Mouse (Mus musculus): ENCODE measurements around the gene Col18a1.

DNA sequence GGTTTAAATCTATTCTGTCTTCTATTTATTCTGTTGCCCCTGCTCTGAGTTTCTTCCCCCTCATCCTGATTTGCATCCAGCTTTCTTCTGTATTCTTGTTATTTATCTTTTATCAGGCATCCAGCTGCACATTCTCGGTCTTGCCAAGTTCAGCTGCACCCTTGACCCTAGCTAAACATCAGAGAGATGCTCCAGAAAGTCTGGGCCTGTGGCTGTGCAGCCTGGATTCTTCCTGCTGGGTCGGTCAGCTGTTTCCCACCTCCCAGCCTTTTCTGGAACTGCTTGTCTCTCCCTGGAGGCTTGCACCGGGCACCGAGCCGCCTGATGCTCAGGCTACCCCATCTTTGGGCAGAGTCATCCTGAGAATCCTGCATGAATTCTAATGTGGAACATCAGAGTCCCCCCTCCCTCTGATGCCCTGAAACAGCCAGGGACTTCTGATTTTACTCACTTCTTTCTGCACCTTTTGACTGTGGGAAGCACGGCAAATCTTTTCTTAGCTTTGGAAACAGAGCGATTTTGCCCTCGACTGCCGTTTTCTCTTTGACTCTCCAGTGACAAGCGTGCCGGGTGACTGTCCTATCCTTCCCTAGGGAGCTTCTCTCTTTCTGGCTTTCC is 103.8 kb downstream of the Col18a1 start:
- TF ChIP-seq CTCF (IDR thresholded peaks at IDR 0.05; ENCODE audit: insufficient read depth, low read length) (no peak), POLR2A (IDR thresholded peaks at IDR 0.05; ENCODE audit: borderline replicate concordance, extremely low read depth, low read depth, low read length) (no peak)

Data from lung, adult 2 months (tissue).